8 mouse cellular contexts compared by ENCODE assay signal in genomic region chr16:31948345-31948774, GRCm38 (mm10). TPM values are rescaled to one million over a fixed set of nuclear protein-coding genes. Genes with fewer than 3 reads are reported as not detected.
DNase-seq lines count a peak whose midpoint lies in the region; ATAC-seq and TF ChIP-seq lines count a peak whose summit lies in the region.

TSS of gene 0610012G03Rik (minus strand) at chr16:31948494.
TSS of gene Ncbp2 (plus strand) at chr16:31948513.

- peak within 1 kb of the TSS; percentile 90 for H3K4me2 ChIP-seq in embryonic facial prominence, embryonic 14.5 days (ENCODE audit: low read depth, low read length)
- H3K4me2 ChIP-seq in limb, embryonic 14.5 days (replicated peaks; ENCODE audit: low read depth, low read length, severe bottlenecking): peak within 1 kb of the TSS; percentile 82
- peak within 1 kb of the TSS; percentile 89 for H3K4me2 ChIP-seq in midbrain, postnatal 0 days (ENCODE audit: low read depth, low read length, poor library complexity, severe bottlenecking)

- peaks cover 12% of the 10 kb centered on the region for H3K4me1 ChIP-seq in embryonic facial prominence, embryonic 14.5 days (ENCODE audit: control insufficient read depth, insufficient read depth, low read length)
- peaks cover 15% of the 10 kb centered on the region for H3K4me1 ChIP-seq in limb, embryonic 14.5 days (ENCODE audit: control insufficient read depth, insufficient read depth, low read length)
- H3K4me1 ChIP-seq in midbrain, postnatal 0 days (ENCODE audit: insufficient read depth, low read length): peaks cover 17% of the 10 kb centered on the region

- 0% methylated on average over 23 of the region's 55 CpGs for WGBS in embryonic facial prominence, embryonic 14.5 days
- 0% methylated on average over 46 of the region's 55 CpGs for WGBS in limb, embryonic 14.5 days
- WGBS in midbrain, postnatal 0 days: under 1% methylated on average over 42 of the region's 55 CpGs

- peaks cover 29% of the 10 kb centered on the region for H3K36me3 ChIP-seq in embryonic facial prominence, embryonic 14.5 days (ENCODE audit: control insufficient read depth, insufficient read depth, low read length)
- peaks cover 17% of the 10 kb centered on the region for H3K36me3 ChIP-seq in limb, embryonic 14.5 days (ENCODE audit: control insufficient read depth, insufficient read depth, low read length)
- peaks cover 8% of the 10 kb centered on the region for H3K36me3 ChIP-seq in midbrain, postnatal 0 days (ENCODE audit: insufficient read depth, low read length)

- peak; percentile 46; the same call in 1 of the 2 replicates for TF ChIP-seq POLR2A in limb, embryonic 14.5 days (IDR thresholded peaks at IDR 0.05; ENCODE audit: borderline replicate concordance, extremely low read depth, insufficient read depth, insufficient read length)

- H3K27me3 ChIP-seq in embryonic facial prominence, embryonic 14.5 days (replicated peaks; ENCODE audit: control insufficient read depth, insufficient read depth, low read length): no peaks in the 10 kb centered on the region
- H3K27me3 ChIP-seq in limb, embryonic 14.5 days (ENCODE audit: control insufficient read depth, insufficient read depth, low read length): no peaks in the 10 kb centered on the region
- H3K27me3 ChIP-seq in midbrain, postnatal 0 days (ENCODE audit: insufficient read depth, low read length): no peaks in the 10 kb centered on the region

- peak within 1 kb of the TSS; percentile 90 for H3K27ac ChIP-seq in embryonic facial prominence, embryonic 14.5 days (replicated peaks; ENCODE audit: low read depth, low read length)
- H3K27ac ChIP-seq in limb, embryonic 14.5 days (replicated peaks; ENCODE audit: low read depth, low read length): peak within 1 kb of the TSS; percentile 85
- peak within 1 kb of the TSS; percentile 85 for H3K27ac ChIP-seq in midbrain, postnatal 0 days (ENCODE audit: low read depth, low read length)

- no peak for TF ChIP-seq CTCF in midbrain, postnatal 0 days (IDR thresholded peaks at IDR 0.05)

- H3K9ac ChIP-seq in embryonic facial prominence, embryonic 14.5 days (ENCODE audit: low read depth, low read length): peak within 1 kb of the TSS; percentile 93
- H3K9ac ChIP-seq in limb, embryonic 14.5 days (ENCODE audit: low read depth, low read length, severe bottlenecking): peak within 1 kb of the TSS; percentile 92
- H3K9ac ChIP-seq in midbrain, postnatal 0 days (replicated peaks; ENCODE audit: low read length, poor library complexity, severe bottlenecking): peak within 1 kb of the TSS; percentile 91

- H3K9me3 ChIP-seq in embryonic facial prominence, embryonic 14.5 days (ENCODE audit: control insufficient read depth, low read length): no peaks in the 10 kb centered on the region
- no peaks in the 10 kb centered on the region for H3K9me3 ChIP-seq in limb, embryonic 14.5 days (ENCODE audit: control insufficient read depth, low read length)
- no peaks in the 10 kb centered on the region for H3K9me3 ChIP-seq in midbrain, postnatal 0 days (ENCODE audit: low read length)

- H3K4me3 ChIP-seq in embryonic facial prominence, embryonic 14.5 days (ENCODE audit: low read depth, low read length): peak within 1 kb of the TSS; percentile 59
- H3K4me3 ChIP-seq in limb, embryonic 14.5 days (replicated peaks; ENCODE audit: low read length): peak within 1 kb of the TSS; percentile 95
- peak within 1 kb of the TSS; percentile 93 for H3K4me3 ChIP-seq in midbrain, postnatal 0 days (ENCODE audit: low read depth, low read length)

- peak; percentile 96 for DNase-seq in 3T3-L1 (ENCODE audit: low read depth, low spot score)
- DNase-seq in adrenal gland, postnatal 4 days (ENCODE audit: low spot score in 2 of 2): peak; percentile 92 to 96
- DNase-seq in embryonic facial prominence, embryonic 14.5 days (ENCODE audit: low spot score): peak; percentile 97
- DNase-seq in heart, adult 8-10 months (ENCODE audit: low spot score): peak; percentile 94
- peak; percentile 95 for DNase-seq in kidney, adult 9 months
- DNase-seq in limb, embryonic 14.5 days (ENCODE audit: low spot score): peak; percentile 96
- peak; percentile 97 for DNase-seq in midbrain, postnatal 0 days (ENCODE audit: low spot score)
- peak; percentile 91 to 97 for DNase-seq in spleen, postnatal 14 days (ENCODE audit: low spot score in 2 of 2)

- ATAC-seq in embryonic facial prominence, embryonic 14.5 days (ENCODE audit: low read depth): peak; percentile 94
- peak; percentile 92 for ATAC-seq in limb, embryonic 14.5 days (ENCODE audit: low FRiP score, low read depth)
- peak; percentile 92 for ATAC-seq in midbrain, postnatal 0 days (ENCODE audit: low FRiP score)

RNA-seq across cellular contexts. Expression of gene 0610012G03Rik, which starts in this region (rescaled TPM):
- total RNA-seq in adrenal gland, postnatal 4 days (2021): 10 to 100 TPM; 38.5 to 39.7 TPM
- 93.5 and 94.0 TPM in 2 replicates for polyA plus RNA-seq in embryonic facial prominence, embryonic 14.5 days (2014; fragmentation: Nextera tagmentation; extraction: Ambion mirVana)
- 10 to 100 TPM; 61.6 to 83.0 (median 78.3) TPM for total RNA-seq in heart, adult 8-10 months (2022)
- 55.4 and 72.1 TPM in 2 replicates for polyA plus RNA-seq in limb, embryonic 14.5 days (2012; rRNA removed)
- polyA plus RNA-seq in limb, embryonic 14.5 days (2014; fragmentation: Nextera tagmentation; extraction: Ambion mirVana): 99.4 and 100 TPM in 2 replicates
- total RNA-seq in midbrain, postnatal 0 days (2014; rRNA removed): 95.0 and 98.0 TPM in 2 replicates
- polyA plus RNA-seq in midbrain, postnatal 0 days (2015; fragmentation: Nextera tagmentation; extraction: Ambion mirVana): 139 and 143 TPM in 2 replicates

RNA-seq across cellular contexts. Expression of gene Ncbp2, which starts in this region (rescaled TPM):
- 10 to 100 TPM; 47.9 to 48.2 TPM for total RNA-seq in adrenal gland, postnatal 4 days (2021)
- 96.3 and 109 TPM in 2 replicates for polyA plus RNA-seq in embryonic facial prominence, embryonic 14.5 days (2014; fragmentation: Nextera tagmentation; extraction: Ambion mirVana)
- 10 to 100 TPM; 22.6 to 26.4 (median 24.9) TPM for total RNA-seq in heart, adult 8-10 months (2022)
- 60.0 and 124 TPM in 2 replicates for polyA plus RNA-seq in limb, embryonic 14.5 days (2012; rRNA removed)
- 104 and 115 TPM in 2 replicates for polyA plus RNA-seq in limb, embryonic 14.5 days (2014; fragmentation: Nextera tagmentation; extraction: Ambion mirVana)
- 25.9 and 31.5 TPM in 2 replicates for total RNA-seq in midbrain, postnatal 0 days (2014; rRNA removed)
- 65.7 and 73.2 TPM in 2 replicates for polyA plus RNA-seq in midbrain, postnatal 0 days (2015; fragmentation: Nextera tagmentation; extraction: Ambion mirVana)

Comparison
In these comparisons a context has a peak if more than half of its experiments do, and no peak if none do; other contexts are left out.
1. Peak in every context shown above with its lines: DNase-seq, ATAC-seq, H3K4me3 ChIP-seq and H3K27ac ChIP-seq.